In the genomic region with DNA sequence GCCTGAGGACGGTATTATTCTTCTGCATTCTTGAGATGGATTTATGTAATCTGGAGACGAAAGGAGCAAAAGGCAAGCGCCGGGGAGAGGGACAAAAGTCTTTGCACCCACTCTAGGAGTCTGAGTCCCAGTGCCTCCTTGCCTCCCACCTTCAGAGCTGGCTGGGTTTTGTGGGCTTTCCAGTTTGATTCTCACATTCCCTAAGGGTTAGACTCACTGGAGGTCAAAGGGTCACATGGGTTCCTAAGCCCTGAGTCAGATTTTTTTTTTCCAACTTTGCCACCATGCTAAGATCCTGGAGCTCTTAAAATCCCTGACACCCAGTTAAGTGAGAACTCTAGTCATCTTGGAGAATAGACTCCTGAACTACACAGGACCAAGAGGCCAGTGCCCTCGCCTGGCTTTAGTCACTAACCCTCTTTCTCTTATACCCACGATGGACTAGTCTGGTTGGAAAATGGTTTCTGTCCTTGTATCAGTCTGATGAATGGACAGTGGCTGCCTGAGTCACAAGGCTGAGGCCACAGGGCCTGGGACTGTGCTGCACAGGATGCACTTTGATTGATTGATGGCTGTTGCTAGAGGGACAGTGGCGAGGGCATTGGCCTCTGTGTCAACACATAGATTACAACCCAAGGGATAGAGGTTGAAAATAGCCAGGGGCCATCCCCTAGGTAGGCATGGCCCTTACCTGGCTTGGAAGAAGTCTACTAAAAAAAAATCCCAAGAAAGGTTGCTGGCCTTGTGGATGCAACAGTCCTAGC, we compare ENCODE assay signal across 15 mouse cellular contexts.
A peak's percentile ranks its signal among the peaks of the same experiment; 100 is the strongest.
DNase-seq lines count a peak whose midpoint lies in the region; ATAC-seq and TF ChIP-seq lines count a peak whose summit lies in the region.
"Had no signal": no experiment of that assay in that cellular context is flagged by ENCODE, and none has a peak within 500 bp of the region (broad histone marks: within the 10 kb centered on the region; RNA-seq: fewer than 3 reads in every experiment).

No protein-coding gene starts in this region.

- DNase-seq in heart, adult 9 months (ENCODE audit: low spot score in 2 of 2), result no peak
- DNase-seq in stomach, postnatal 0 days (ENCODE audit: low spot score), result no peak
- no peak for DNase-seq in embryonic facial prominence, embryonic 10.5 days (ENCODE audit: low spot score)
- DNase-seq in testis, postnatal 14 days (ENCODE audit: low spot score), result no peak
- DNase-seq in left cerebral cortex, adult 9 months (ENCODE audit: low spot score in 2 of 2), result no peak
- DNase-seq: cerebellum, postnatal 10 days; kidney, postnatal 10 days had no signal

- no peak overlapping the region for H3K4me2 ChIP-seq in heart, embryonic 13.5 days
- H3K4me2 ChIP-seq in stomach, embryonic 14.5 days (replicated peaks; ENCODE audit: low read depth, low read length), result no peak overlapping the region
- H3K4me2 ChIP-seq in stomach, postnatal 0 days (replicated peaks; ENCODE audit: low read depth), result no peak overlapping the region
- H3K4me2 ChIP-seq in stomach, embryonic 16.5 days (ENCODE audit: low read depth, low read length), result no peak overlapping the region
- H3K4me2 ChIP-seq: embryonic facial prominence, embryonic 15.5 days; hindbrain, embryonic 15.5 days; neural tube, embryonic 13.5 days had no signal

- TF ChIP-seq EP300 in stomach, postnatal 0 days (optimal IDR thresholded peaks at IDR 0.05), result no peak

- WGBS in heart, embryonic 13.5 days, result 54% methylated on average over 7 of the region's 7 CpGs
- WGBS in stomach, embryonic 14.5 days, result 59% methylated on average over 7 of the region's 7 CpGs
- WGBS in stomach, postnatal 0 days, result 44% methylated on average over 7 of the region's 7 CpGs
- 64% methylated on average over 7 of the region's 7 CpGs for WGBS in embryonic facial prominence, embryonic 10.5 days
- WGBS in stomach, embryonic 16.5 days, result 52% methylated on average over 7 of the region's 7 CpGs

- H3K27me3 ChIP-seq in heart, embryonic 13.5 days (replicated peaks), result no peaks in the 10 kb centered on the region
- H3K27me3 ChIP-seq in stomach, embryonic 14.5 days (ENCODE audit: control insufficient read depth, insufficient read depth, low read length), result no peaks in the 10 kb centered on the region
- no peaks in the 10 kb centered on the region for H3K27me3 ChIP-seq in stomach, postnatal 0 days (ENCODE audit: control insufficient read depth, insufficient read depth, low read length)
- H3K27me3 ChIP-seq in embryonic facial prominence, embryonic 10.5 days (replicated peaks; ENCODE audit: low read depth, poor library complexity, severe bottlenecking), result no peaks in the 10 kb centered on the region
- H3K27me3 ChIP-seq in stomach, embryonic 16.5 days (ENCODE audit: control insufficient read depth, insufficient read depth, low read length), result no peaks in the 10 kb centered on the region
- H3K27me3 ChIP-seq: embryonic facial prominence, embryonic 15.5 days; hindbrain, embryonic 15.5 days; neural tube, embryonic 13.5 days had no signal

- no peaks in the 10 kb centered on the region for H3K36me3 ChIP-seq in heart, embryonic 13.5 days
- no peaks in the 10 kb centered on the region for H3K36me3 ChIP-seq in stomach, embryonic 14.5 days (ENCODE audit: control insufficient read depth, insufficient read depth, low read length)
- no peaks in the 10 kb centered on the region for H3K36me3 ChIP-seq in stomach, postnatal 0 days (ENCODE audit: control insufficient read depth, insufficient read depth, low read length)
- no peaks in the 10 kb centered on the region for H3K36me3 ChIP-seq in embryonic facial prominence, embryonic 10.5 days (replicated peaks)
- H3K36me3 ChIP-seq in stomach, embryonic 16.5 days (ENCODE audit: control insufficient read depth, insufficient read depth, low read length), result no peaks in the 10 kb centered on the region
- H3K36me3 ChIP-seq: embryonic facial prominence, embryonic 15.5 days; hindbrain, embryonic 15.5 days; neural tube, embryonic 13.5 days had no signal

- no peak for TF ChIP-seq CTCF in stomach, postnatal 0 days (IDR thresholded peaks at IDR 0.05; ENCODE audit: low read depth)

- H3K4me3 ChIP-seq in heart, embryonic 13.5 days, result no peak overlapping the region
- no peak overlapping the region for H3K4me3 ChIP-seq in stomach, embryonic 14.5 days (ENCODE audit: low read depth, low read length)
- no peak overlapping the region for H3K4me3 ChIP-seq in stomach, postnatal 0 days (ENCODE audit: low read depth, low read length)
- H3K4me3 ChIP-seq in embryonic facial prominence, embryonic 10.5 days, result no peak overlapping the region
- no peak overlapping the region for H3K4me3 ChIP-seq in stomach, embryonic 16.5 days (replicated peaks; ENCODE audit: low read length)
- H3K4me3 ChIP-seq: embryonic facial prominence, embryonic 15.5 days; hindbrain, embryonic 15.5 days; neural tube, embryonic 13.5 days had no signal

- no peak for ATAC-seq in heart, embryonic 13.5 days (ENCODE audit: extremely low read depth, insufficient number of reproducible peaks, low FRiP score, low TSS enrichment)
- ATAC-seq in stomach, embryonic 14.5 days (ENCODE audit: insufficient number of reproducible peaks, insufficient read depth, low FRiP score, low read depth), result no peak
- ATAC-seq in stomach, postnatal 0 days (ENCODE audit: low FRiP score, low TSS enrichment), result no peak
- ATAC-seq in stomach, embryonic 16.5 days (ENCODE audit: insufficient read depth, low FRiP score), result no peak
- ATAC-seq: CD4-positive, CD25-positive, alpha-beta regulatory T cell, adult 4 months; forebrain, embryonic 16.5 days had no signal

- H3K9ac ChIP-seq in heart, embryonic 13.5 days, result peak overlapping the region; percentile 29; the same call in 1 of the 2 replicates
- no peak overlapping the region for H3K9ac ChIP-seq in stomach, embryonic 14.5 days (replicated peaks; ENCODE audit: low read depth, low read length)
- H3K9ac ChIP-seq in stomach, postnatal 0 days (ENCODE audit: low read length), result no peak overlapping the region
- H3K9ac ChIP-seq in stomach, embryonic 16.5 days (ENCODE audit: low read length), result no peak overlapping the region
- H3K9ac ChIP-seq: embryonic facial prominence, embryonic 15.5 days; hindbrain, embryonic 15.5 days; neural tube, embryonic 13.5 days had no signal

- H3K27ac ChIP-seq in heart, embryonic 13.5 days (replicated peaks), result 0 out of 2 replicates have a peak overlapping the region, but pooled peaks have one; percentile 13
- H3K27ac ChIP-seq in stomach, embryonic 14.5 days (ENCODE audit: low read length), result peak overlapping the region; percentile 39; the same call in 1 of the 2 replicates
- no peak overlapping the region for H3K27ac ChIP-seq in stomach, postnatal 0 days (replicated peaks)
- H3K27ac ChIP-seq in embryonic facial prominence, embryonic 10.5 days (replicated peaks), result 0 out of 2 replicates have a peak overlapping the region, but pooled peaks have one; percentile 40
- 0 out of 2 replicates have a peak overlapping the region, but pooled peaks have one; percentile 5 for H3K27ac ChIP-seq in stomach, embryonic 16.5 days (ENCODE audit: low read length)
- H3K27ac ChIP-seq: embryonic facial prominence, embryonic 15.5 days; hindbrain, embryonic 15.5 days; neural tube, embryonic 13.5 days had no signal

- H3K4me1 ChIP-seq in heart, embryonic 13.5 days, result peaks cover 27% of the 10 kb centered on the region
- 0 out of 2 replicates have a peak, but pooled peaks cover 4% of the 10 kb centered on the region for H3K4me1 ChIP-seq in stomach, embryonic 14.5 days (ENCODE audit: control insufficient read depth, insufficient read depth, low read length)
- no peaks in the 10 kb centered on the region for H3K4me1 ChIP-seq in stomach, postnatal 0 days (replicated peaks; ENCODE audit: control insufficient read depth, insufficient read depth)
- peaks cover 13% of the 10 kb centered on the region for H3K4me1 ChIP-seq in embryonic facial prominence, embryonic 10.5 days
- H3K4me1 ChIP-seq in stomach, embryonic 16.5 days (ENCODE audit: control insufficient read depth, insufficient read depth, low read length), result no peaks in the 10 kb centered on the region
- H3K4me1 ChIP-seq: hindbrain, embryonic 15.5 days; neural tube, embryonic 13.5 days had no signal

- no peaks in the 10 kb centered on the region for H3K9me3 ChIP-seq in heart, embryonic 13.5 days
- no peaks in the 10 kb centered on the region for H3K9me3 ChIP-seq in stomach, embryonic 14.5 days (ENCODE audit: control insufficient read depth, low read depth, low read length)
- H3K9me3 ChIP-seq in stomach, postnatal 0 days (ENCODE audit: control insufficient read depth, low read length), result no peaks in the 10 kb centered on the region
- H3K9me3 ChIP-seq in embryonic facial prominence, embryonic 10.5 days, result no peaks in the 10 kb centered on the region
- H3K9me3 ChIP-seq in stomach, embryonic 16.5 days (replicated peaks; ENCODE audit: control insufficient read depth, low read length), result no peaks in the 10 kb centered on the region
- H3K9me3 ChIP-seq: embryonic facial prominence, embryonic 15.5 days; hindbrain, embryonic 15.5 days; neural tube, embryonic 13.5 days had no signal
